Mouse (Mus musculus): Measurements from ENCODE around the gene Gm9972.

Gm9972 gene

GRCm38 (mm10) chr11:43035446-43035845, at the start of gene Gm9972:
Gene Gm9972, plus strand, starts transcription at chr11:43035746.
- DNase-seq (ENCODE audit: low read depth) = no peak

- DNase-seq (ENCODE audit: low read depth) = no peak
Observed at GRCm38 (mm10) chr11:42999188-42999587, 36.4 kb upstream of the Gm9972 start.

GRCm38 (mm10) chr11:43011941-43012340, 23.6 kb upstream of the Gm9972 start:
- DNase-seq (ENCODE audit: low read depth) = no peak

- DNase-seq (ENCODE audit: low read depth) = no peak
Observed at GRCm38 (mm10) chr11:43012980-43013379, 22.6 kb upstream of the Gm9972 start.

- no peak for DNase-seq (ENCODE audit: low read depth)
Observed at GRCm38 (mm10) chr11:43023109-43023688, 12.3 kb upstream of the Gm9972 start.

GRCm38 (mm10) chr11:43029813-43030212, 5.7 kb upstream of the Gm9972 start:
- no peak for DNase-seq (ENCODE audit: low read depth)

- DNase-seq (ENCODE audit: low read depth) = no peak
Observed at GRCm38 (mm10) chr11:43032141-43032540, 3.4 kb upstream of the Gm9972 start.

GRCm38 (mm10) chr11:43045871-43046548, 10.5 kb downstream of the Gm9972 start:
- no peak for DNase-seq (ENCODE audit: low read depth)

GRCm38 (mm10) chr11:43049363-43049762, 13.8 kb downstream of the Gm9972 start:
- no peak for DNase-seq (ENCODE audit: low read depth)

- no peak for DNase-seq (ENCODE audit: low read depth)
Observed at GRCm38 (mm10) chr11:43054972-43055371, 19.4 kb downstream of the Gm9972 start.

GRCm38 (mm10) chr11:43059437-43059970, 24.0 kb downstream of the Gm9972 start:
- no peak for DNase-seq (ENCODE audit: low read depth)

- no peak for DNase-seq (ENCODE audit: low read depth)
Observed at GRCm38 (mm10) chr11:43062286-43062685, 26.7 kb downstream of the Gm9972 start.

- no peak for DNase-seq (ENCODE audit: low read depth)
Observed at GRCm38 (mm10) chr11:43086309-43087050, 50.9 kb downstream of the Gm9972 start.
